Mouse (Mus musculus): ENCODE measurements around the gene Gpr3. TPM values are rescaled to one million over a fixed set of nuclear protein-coding genes. Genes with fewer than 3 reads are reported as not detected.

Gpr3 gene
- polyA plus RNA-seq, 1 experiment from 2014 or later, result not detected

GRCm38 (mm10) chr4:133226073-133226472 lies 13.7 kb upstream of the Gpr3 start:
- Histone ChIP-seq H3K4me3 (ENCODE audit: low read depth, low read length) (no peak overlapping the region), H3K9ac (replicated peaks; ENCODE audit: low read depth) (no peak overlapping the region), H3K4me1 (ENCODE audit: insufficient read depth, low read depth, low read length) (peaks cover 3% of the 10 kb centered on the region), H3K4me2 (replicated peaks; ENCODE audit: low read depth, low read length) (no peak overlapping the region), H3K36me3 (ENCODE audit: insufficient read depth, low read length) (no peaks in the 10 kb centered on the region), H3K27ac (ENCODE audit: low read length) (no peak overlapping the region), H3K27me3 (replicated peaks; ENCODE audit: insufficient read depth, low read length) (no peaks in the 10 kb centered on the region), H3K9me3 (ENCODE audit: low read length) (no peaks in the 10 kb centered on the region)
- DNase-seq (ENCODE audit: low spot score) (peak; percentile 56), ATAC-seq (peak; percentile 38)
- TF ChIP-seq EP300 (IDR thresholded peaks at IDR 0.05) (0 out of 2 replicates have a peak, but pooled peaks have one; percentile 16), CTCF (IDR thresholded peaks at IDR 0.05) (no peak)
- WGBS, result 62% methylated on average over 10 of the region's 10 CpGs

- ATAC-seq (0 out of 2 replicates have a peak, but pooled peaks have one; percentile 28), DNase-seq (ENCODE audit: low spot score) (no peak)
- Histone ChIP-seq H3K36me3 (ENCODE audit: insufficient read depth, low read length) (no peaks in the 10 kb centered on the region), H3K9me3 (ENCODE audit: low read length) (no peaks in the 10 kb centered on the region), H3K27me3 (replicated peaks; ENCODE audit: insufficient read depth, low read length) (no peaks in the 10 kb centered on the region), H3K9ac (replicated peaks; ENCODE audit: low read depth) (no peak overlapping the region), H3K4me3 (ENCODE audit: low read depth, low read length) (no peak overlapping the region), H3K27ac (ENCODE audit: low read length) (no peak overlapping the region), H3K4me2 (replicated peaks; ENCODE audit: low read depth, low read length) (no peak overlapping the region), H3K4me1 (ENCODE audit: insufficient read depth, low read depth, low read length) (peaks cover 7% of the 10 kb centered on the region)
- 43% methylated on average over 5 of the region's 5 CpGs for WGBS
- TF ChIP-seq CTCF (IDR thresholded peaks at IDR 0.05), result no peak
- no peak for TF ChIP-seq EP300 (IDR thresholded peaks at IDR 0.05)
These were observed 11.5 kb upstream of the Gpr3 start for GRCm38 (mm10) chr4:133223875-133224274.

- H3K4me2 ChIP-seq (replicated peaks; ENCODE audit: low read depth, low read length), result no peak overlapping the region
- DNase-seq (ENCODE audit: low spot score) (no peak), ATAC-seq (0 out of 2 replicates have a peak, but pooled peaks have one; percentile 29)
- H3K4me1 ChIP-seq (ENCODE audit: insufficient read depth, low read depth, low read length), result peaks cover 7% of the 10 kb centered on the region
- no peaks in the 10 kb centered on the region for H3K27me3 ChIP-seq (replicated peaks; ENCODE audit: insufficient read depth, low read length)
- H3K9ac ChIP-seq (replicated peaks; ENCODE audit: low read depth), result no peak overlapping the region
- WGBS, result 83% methylated on average over 8 of the region's 8 CpGs
- no peak overlapping the region for H3K4me3 ChIP-seq (ENCODE audit: low read depth, low read length)
- no peaks in the 10 kb centered on the region for H3K36me3 ChIP-seq (ENCODE audit: insufficient read depth, low read length)
- TF ChIP-seq CTCF (IDR thresholded peaks at IDR 0.05) (no peak), EP300 (IDR thresholded peaks at IDR 0.05) (no peak)
- no peaks in the 10 kb centered on the region for H3K9me3 ChIP-seq (ENCODE audit: low read length)
- H3K27ac ChIP-seq (ENCODE audit: low read length), result no peak overlapping the region
These were observed 9.4 kb upstream of the Gpr3 start for GRCm38 (mm10) chr4:133221701-133222100.

- ATAC-seq (peak; percentile 61), DNase-seq (ENCODE audit: low spot score) (no peak)
- peak overlapping the region; percentile 23 for H3K4me3 ChIP-seq (ENCODE audit: low read depth, low read length)
- WGBS, result 3% methylated on average over 25 of the region's 25 CpGs
- H3K9me3 ChIP-seq (ENCODE audit: low read length), result no peaks in the 10 kb centered on the region
- peak overlapping the region; percentile 52 for H3K4me2 ChIP-seq (replicated peaks; ENCODE audit: low read depth, low read length)
- no peaks in the 10 kb centered on the region for H3K27me3 ChIP-seq (replicated peaks; ENCODE audit: insufficient read depth, low read length)
- no peak for TF ChIP-seq EP300 (IDR thresholded peaks at IDR 0.05)
- no peak for TF ChIP-seq CTCF (IDR thresholded peaks at IDR 0.05)
- no peak overlapping the region for H3K27ac ChIP-seq (ENCODE audit: low read length)
- peaks cover 7% of the 10 kb centered on the region for H3K4me1 ChIP-seq (ENCODE audit: insufficient read depth, low read depth, low read length)
- H3K9ac ChIP-seq (replicated peaks; ENCODE audit: low read depth), result 0 out of 2 replicates have a peak overlapping the region, but pooled peaks have one; percentile 9
- no peaks in the 10 kb centered on the region for H3K36me3 ChIP-seq (ENCODE audit: insufficient read depth, low read length)
These were observed 8.3 kb upstream of the Gpr3 start for GRCm38 (mm10) chr4:133220656-133221055.

GRCm38 (mm10) chr4:133218745-133219144 lies 6.4 kb upstream of the Gpr3 start:
- Histone ChIP-seq H3K9me3 (ENCODE audit: low read length) (no peaks in the 10 kb centered on the region), H3K4me1 (ENCODE audit: insufficient read depth, low read depth, low read length) (peaks cover 4% of the 10 kb centered on the region), H3K36me3 (ENCODE audit: insufficient read depth, low read length) (no peaks in the 10 kb centered on the region), H3K4me2 (replicated peaks; ENCODE audit: low read depth, low read length) (no peak overlapping the region), H3K4me3 (ENCODE audit: low read depth, low read length) (no peak overlapping the region), H3K9ac (replicated peaks; ENCODE audit: low read depth) (no peak overlapping the region), H3K27ac (ENCODE audit: low read length) (no peak overlapping the region), H3K27me3 (replicated peaks; ENCODE audit: insufficient read depth, low read length) (no peaks in the 10 kb centered on the region)
- TF ChIP-seq CTCF (IDR thresholded peaks at IDR 0.05), result no peak
- no peak for TF ChIP-seq EP300 (IDR thresholded peaks at IDR 0.05)
- ATAC-seq (no peak), DNase-seq (ENCODE audit: low spot score) (no peak)
- 81% methylated on average over 3 of the region's 3 CpGs for WGBS

GRCm38 (mm10) chr4:133217641-133218040 lies 5.3 kb upstream of the Gpr3 start:
- ATAC-seq (no peak), DNase-seq (ENCODE audit: low spot score) (peak; percentile 73)
- Histone ChIP-seq H3K4me3 (ENCODE audit: low read depth, low read length) (no peak overlapping the region), H3K4me1 (ENCODE audit: insufficient read depth, low read depth, low read length) (0 out of 2 replicates have a peak, but pooled peaks cover 7% of the 10 kb centered on the region), H3K4me2 (replicated peaks; ENCODE audit: low read depth, low read length) (no peak overlapping the region), H3K27me3 (replicated peaks; ENCODE audit: insufficient read depth, low read length) (no peaks in the 10 kb centered on the region), H3K9me3 (ENCODE audit: low read length) (no peaks in the 10 kb centered on the region), H3K36me3 (ENCODE audit: insufficient read depth, low read length) (no peaks in the 10 kb centered on the region), H3K27ac (ENCODE audit: low read length) (no peak overlapping the region), H3K9ac (replicated peaks; ENCODE audit: low read depth) (no peak overlapping the region)
- TF ChIP-seq EP300 (IDR thresholded peaks at IDR 0.05) (no peak), CTCF (IDR thresholded peaks at IDR 0.05) (peak; percentile 96)
- 7% methylated on average over 5 of the region's 5 CpGs for WGBS
